Mouse (Mus musculus): ENCODE measurements around the gene Mrpl17. TPM values are rescaled to one million over a fixed set of nuclear protein-coding genes. Genes with fewer than 3 reads are reported as not detected.

Mrpl17 gene
- polyA plus RNA-seq, 1 experiment from 2014 or later: 208 TPM

- no peaks in the 10 kb centered on the region for H3K27me3 ChIP-seq (ENCODE audit: control insufficient read depth, insufficient read depth, low read length)
- peaks cover 13% of the 10 kb centered on the region for H3K4me1 ChIP-seq (replicated peaks; ENCODE audit: control insufficient read depth, insufficient read depth, low read length)
- ATAC-seq (ENCODE audit: low FRiP score): no peak
- H3K4me2 ChIP-seq (replicated peaks): no peak overlapping the region
- H3K27ac ChIP-seq: no peak overlapping the region
- no peak for DNase-seq (ENCODE audit: low spot score)
- H3K9me3 ChIP-seq (ENCODE audit: control insufficient read depth, low read length): no peaks in the 10 kb centered on the region
- H3K36me3 ChIP-seq (replicated peaks; ENCODE audit: control insufficient read depth, insufficient read depth): 0 out of 2 replicates have a peak, but pooled peaks cover 1% of the 10 kb centered on the region
- WGBS: 82% methylated on average over 1 of the region's 1 CpGs
- H3K9ac ChIP-seq: no peak overlapping the region
- H3K4me3 ChIP-seq (replicated peaks; ENCODE audit: low read length): no peak overlapping the region
Observed at GRCm38 (mm10) chr7:105791147-105791546, 19.8 kb downstream of the Mrpl17 start.

GRCm38 (mm10) chr7:105787285-105788140, 23.4 kb downstream of the Mrpl17 start, which contains the start of gene Dchs1:
Gene Dchs1, minus strand, starts transcription at chr7:105787654.
- DNase-seq (ENCODE audit: low spot score): peak; percentile 67
- ATAC-seq (ENCODE audit: low FRiP score): peak; percentile 75
- H3K27me3 ChIP-seq (ENCODE audit: control insufficient read depth, insufficient read depth, low read length): no peaks in the 10 kb centered on the region
- H3K9me3 ChIP-seq (ENCODE audit: control insufficient read depth, low read length): no peaks in the 10 kb centered on the region
- H3K4me1 ChIP-seq (replicated peaks; ENCODE audit: control insufficient read depth, insufficient read depth, low read length): peaks cover 49% of the 10 kb centered on the region
- peaks cover 30% of the 10 kb centered on the region for H3K36me3 ChIP-seq (replicated peaks; ENCODE audit: control insufficient read depth, insufficient read depth)
- H3K4me3 ChIP-seq (replicated peaks; ENCODE audit: low read length): peak within 1 kb of the TSS; percentile 83
- H3K27ac ChIP-seq: peak within 1 kb of the TSS; percentile 99
- peak within 1 kb of the TSS; percentile 99 for H3K9ac ChIP-seq
- H3K4me2 ChIP-seq (replicated peaks): peak within 1 kb of the TSS; percentile 97
- under 1% methylated on average over 77 of the region's 97 CpGs for WGBS

GRCm38 (mm10) chr7:105786506-105787284, 24.2 kb downstream of the Mrpl17 start:
- Histone ChIP-seq H3K9ac (peak overlapping the region; percentile 99), H3K4me2 (replicated peaks) (peak overlapping the region; percentile 97), H3K27ac (peak overlapping the region; percentile 99), H3K4me3 (replicated peaks; ENCODE audit: low read length) (peak overlapping the region; percentile 83), H3K27me3 (ENCODE audit: control insufficient read depth, insufficient read depth, low read length) (no peaks in the 10 kb centered on the region), H3K4me1 (replicated peaks; ENCODE audit: control insufficient read depth, insufficient read depth, low read length) (peaks cover 49% of the 10 kb centered on the region), H3K36me3 (replicated peaks; ENCODE audit: control insufficient read depth, insufficient read depth) (peaks cover 38% of the 10 kb centered on the region), H3K9me3 (ENCODE audit: control insufficient read depth, low read length) (no peaks in the 10 kb centered on the region)
- peak; percentile 78 for ATAC-seq (ENCODE audit: low FRiP score)
- WGBS: 5% methylated on average over 20 of the region's 20 CpGs
- DNase-seq (ENCODE audit: low spot score): no peak

GRCm38 (mm10) chr7:105784556-105784955, 26.3 kb downstream of the Mrpl17 start:
- peaks cover 60% of the 10 kb centered on the region for H3K36me3 ChIP-seq (replicated peaks; ENCODE audit: control insufficient read depth, insufficient read depth)
- H3K4me1 ChIP-seq (replicated peaks; ENCODE audit: control insufficient read depth, insufficient read depth, low read length): peaks cover 49% of the 10 kb centered on the region
- DNase-seq (ENCODE audit: low spot score) (no peak), ATAC-seq (ENCODE audit: low FRiP score) (no peak)
- H3K4me3 ChIP-seq (replicated peaks; ENCODE audit: low read length): peak overlapping the region; percentile 83
- H3K27ac ChIP-seq: peak overlapping the region; percentile 18; the same call in 1 of the 2 replicates
- peak overlapping the region; percentile 49; the same call in 1 of the 2 replicates for H3K9ac ChIP-seq
- 7% methylated on average over 4 of the region's 4 CpGs for WGBS
- no peaks in the 10 kb centered on the region for H3K27me3 ChIP-seq (ENCODE audit: control insufficient read depth, insufficient read depth, low read length)
- no peaks in the 10 kb centered on the region for H3K9me3 ChIP-seq (ENCODE audit: control insufficient read depth, low read length)
- peak overlapping the region; percentile 97 for H3K4me2 ChIP-seq (replicated peaks)

GRCm38 (mm10) chr7:105783861-105784260, 27.0 kb downstream of the Mrpl17 start:
- H3K4me1 ChIP-seq (replicated peaks; ENCODE audit: control insufficient read depth, insufficient read depth, low read length): peaks cover 52% of the 10 kb centered on the region
- 40% methylated on average over 4 of the region's 4 CpGs for WGBS
- H3K9me3 ChIP-seq (ENCODE audit: control insufficient read depth, low read length): no peaks in the 10 kb centered on the region
- H3K27me3 ChIP-seq (ENCODE audit: control insufficient read depth, insufficient read depth, low read length): no peaks in the 10 kb centered on the region
- DNase-seq (ENCODE audit: low spot score) (no peak), ATAC-seq (ENCODE audit: low FRiP score) (no peak)
- no peak overlapping the region for H3K27ac ChIP-seq
- peak overlapping the region; percentile 97 for H3K4me2 ChIP-seq (replicated peaks)
- no peak overlapping the region for H3K4me3 ChIP-seq (replicated peaks; ENCODE audit: low read length)
- H3K36me3 ChIP-seq (replicated peaks; ENCODE audit: control insufficient read depth, insufficient read depth): peaks cover 67% of the 10 kb centered on the region
- peak overlapping the region; percentile 49; the same call in 1 of the 2 replicates for H3K9ac ChIP-seq

- H3K4me2 ChIP-seq (replicated peaks): peak overlapping the region; percentile 31
- H3K4me3 ChIP-seq (replicated peaks; ENCODE audit: low read length): no peak overlapping the region
- peaks cover 58% of the 10 kb centered on the region for H3K4me1 ChIP-seq (replicated peaks; ENCODE audit: control insufficient read depth, insufficient read depth, low read length)
- H3K9ac ChIP-seq: peak overlapping the region; percentile 28; the same call in 1 of the 2 replicates
- ATAC-seq (ENCODE audit: low FRiP score) (peak; percentile 74), DNase-seq (ENCODE audit: low spot score) (no peak)
- 32% methylated on average over 4 of the region's 4 CpGs for WGBS
- peaks cover 84% of the 10 kb centered on the region for H3K36me3 ChIP-seq (replicated peaks; ENCODE audit: control insufficient read depth, insufficient read depth)
- peak overlapping the region; percentile 70 for H3K27ac ChIP-seq
- H3K27me3 ChIP-seq (ENCODE audit: control insufficient read depth, insufficient read depth, low read length): no peaks in the 10 kb centered on the region
- no peaks in the 10 kb centered on the region for H3K9me3 ChIP-seq (ENCODE audit: control insufficient read depth, low read length)
Observed at GRCm38 (mm10) chr7:105778553-105779265, 32.2 kb downstream of the Mrpl17 start.

GRCm38 (mm10) chr7:105777797-105778552, 32.9 kb downstream of the Mrpl17 start:
- H3K27me3 ChIP-seq (ENCODE audit: control insufficient read depth, insufficient read depth, low read length): no peaks in the 10 kb centered on the region
- no peak overlapping the region for H3K4me3 ChIP-seq (replicated peaks; ENCODE audit: low read length)
- H3K4me1 ChIP-seq (replicated peaks; ENCODE audit: control insufficient read depth, insufficient read depth, low read length): peaks cover 50% of the 10 kb centered on the region
- peaks cover 80% of the 10 kb centered on the region for H3K36me3 ChIP-seq (replicated peaks; ENCODE audit: control insufficient read depth, insufficient read depth)
- H3K9me3 ChIP-seq (ENCODE audit: control insufficient read depth, low read length): no peaks in the 10 kb centered on the region
- DNase-seq (ENCODE audit: low spot score) (no peak), ATAC-seq (ENCODE audit: low FRiP score) (peak; percentile 23; the same call in 1 of the 2 replicates)
- peak overlapping the region; percentile 31 for H3K9ac ChIP-seq
- peak overlapping the region; percentile 31 for H3K4me2 ChIP-seq (replicated peaks)
- H3K27ac ChIP-seq: peak overlapping the region; percentile 70; the same call in 1 of the 2 replicates
- WGBS: 44% methylated on average over 13 of the region's 13 CpGs

GRCm38 (mm10) chr7:105777316-105777715, 33.6 kb downstream of the Mrpl17 start:
- 84% methylated on average over 1 of the region's 1 CpGs for WGBS
- peaks cover 46% of the 10 kb centered on the region for H3K4me1 ChIP-seq (replicated peaks; ENCODE audit: control insufficient read depth, insufficient read depth, low read length)
- H3K4me2 ChIP-seq (replicated peaks): peak overlapping the region; percentile 31
- no peaks in the 10 kb centered on the region for H3K9me3 ChIP-seq (ENCODE audit: control insufficient read depth, low read length)
- no peak overlapping the region for H3K27ac ChIP-seq
- no peak overlapping the region; the same call in 1 of the 2 replicates for H3K9ac ChIP-seq
- H3K4me3 ChIP-seq (replicated peaks; ENCODE audit: low read length): no peak overlapping the region
- peaks cover 80% of the 10 kb centered on the region for H3K36me3 ChIP-seq (replicated peaks; ENCODE audit: control insufficient read depth, insufficient read depth)
- H3K27me3 ChIP-seq (ENCODE audit: control insufficient read depth, insufficient read depth, low read length): no peaks in the 10 kb centered on the region
- DNase-seq (ENCODE audit: low spot score): no peak
- ATAC-seq (ENCODE audit: low FRiP score): no peak
